Mouse (Mus musculus): ENCODE measurements around the gene Lnx1. TPM values are rescaled to one million over a fixed set of nuclear protein-coding genes. Genes with fewer than 3 reads are reported as not detected.

Gene Lnx1
- polyA plus RNA-seq, 1 experiment from 2014 or later, result 22.7 TPM

GRCm38 (mm10) chr5:74613491-74614151 is 89.1 kb downstream of the Lnx1 start:
- ATAC-seq, result no peak
- H3K9ac ChIP-seq (ENCODE audit: low read depth, low read length), result no peak overlapping the region
- H3K27me3 ChIP-seq (ENCODE audit: control insufficient read depth, insufficient read depth, low read depth, low read length), result no peaks in the 10 kb centered on the region
- WGBS, result 73% methylated on average over 18 of the region's 18 CpGs
- no peaks in the 10 kb centered on the region for H3K4me1 ChIP-seq (ENCODE audit: control insufficient read depth, insufficient read depth, low read length)
- H3K4me3 ChIP-seq (ENCODE audit: low read depth, low read length), result no peak overlapping the region
- H3K36me3 ChIP-seq (ENCODE audit: control insufficient read depth, insufficient read depth, low read length), result no peaks in the 10 kb centered on the region; the same call in 1 of the 2 replicates
- no peak overlapping the region for H3K27ac ChIP-seq (ENCODE audit: low read length)
- no peaks in the 10 kb centered on the region for H3K9me3 ChIP-seq (replicated peaks; ENCODE audit: control insufficient read depth, low read length, poor library complexity, severe bottlenecking)
- H3K4me2 ChIP-seq (ENCODE audit: low read length), result no peak overlapping the region

DNA sequence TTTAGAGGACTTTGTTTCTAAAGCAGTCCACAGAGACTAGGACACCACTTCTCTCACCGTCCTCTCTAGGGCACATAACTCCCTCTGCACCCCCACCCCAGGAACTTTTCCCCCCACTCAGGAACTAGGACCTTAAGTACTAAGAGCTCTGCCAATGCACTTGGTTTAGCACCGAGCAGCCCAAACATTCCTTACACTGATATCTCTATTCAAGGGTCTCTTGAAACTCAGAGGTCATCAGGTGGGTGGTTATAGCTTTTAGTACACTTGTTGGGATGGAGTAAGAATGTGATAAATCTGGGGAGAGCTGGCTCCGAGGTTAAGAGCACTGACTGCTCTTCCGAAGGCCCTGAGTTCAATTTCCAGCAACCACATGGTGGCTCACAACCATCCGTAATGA is 90.0 kb downstream of the Lnx1 start:
- Histone ChIP-seq H3K4me2 (ENCODE audit: low read length) (no peak overlapping the region), H3K9me3 (replicated peaks; ENCODE audit: control insufficient read depth, low read length, poor library complexity, severe bottlenecking) (no peaks in the 10 kb centered on the region), H3K36me3 (ENCODE audit: control insufficient read depth, insufficient read depth, low read length) (no peaks in the 10 kb centered on the region; the same call in 1 of the 2 replicates), H3K4me1 (ENCODE audit: control insufficient read depth, insufficient read depth, low read length) (no peaks in the 10 kb centered on the region), H3K27ac (ENCODE audit: low read length) (no peak overlapping the region), H3K9ac (ENCODE audit: low read depth, low read length) (no peak overlapping the region), H3K4me3 (ENCODE audit: low read depth, low read length) (no peak overlapping the region), H3K27me3 (ENCODE audit: control insufficient read depth, insufficient read depth, low read depth, low read length) (no peaks in the 10 kb centered on the region)
- ATAC-seq, result no peak
- 90% methylated on average over 5 of the region's 5 CpGs for WGBS

- Histone ChIP-seq H3K36me3 (ENCODE audit: control insufficient read depth, insufficient read depth, low read length) (peaks cover 3% of the 10 kb centered on the region; the same call in 1 of the 2 replicates), H3K4me3 (ENCODE audit: low read depth, low read length) (no peak overlapping the region), H3K9me3 (replicated peaks; ENCODE audit: control insufficient read depth, low read length, poor library complexity, severe bottlenecking) (no peaks in the 10 kb centered on the region), H3K27ac (ENCODE audit: low read length) (no peak overlapping the region), H3K27me3 (ENCODE audit: control insufficient read depth, insufficient read depth, low read depth, low read length) (no peaks in the 10 kb centered on the region), H3K4me1 (ENCODE audit: control insufficient read depth, insufficient read depth, low read length) (no peaks in the 10 kb centered on the region), H3K4me2 (ENCODE audit: low read length) (no peak overlapping the region), H3K9ac (ENCODE audit: low read depth, low read length) (no peak overlapping the region)
- no peak for ATAC-seq
- WGBS, result 92% methylated on average over 10 of the region's 10 CpGs
Measured at GRCm38 (mm10) chr5:74610511-74610910, 92.2 kb downstream of the Lnx1 start.

DNA sequence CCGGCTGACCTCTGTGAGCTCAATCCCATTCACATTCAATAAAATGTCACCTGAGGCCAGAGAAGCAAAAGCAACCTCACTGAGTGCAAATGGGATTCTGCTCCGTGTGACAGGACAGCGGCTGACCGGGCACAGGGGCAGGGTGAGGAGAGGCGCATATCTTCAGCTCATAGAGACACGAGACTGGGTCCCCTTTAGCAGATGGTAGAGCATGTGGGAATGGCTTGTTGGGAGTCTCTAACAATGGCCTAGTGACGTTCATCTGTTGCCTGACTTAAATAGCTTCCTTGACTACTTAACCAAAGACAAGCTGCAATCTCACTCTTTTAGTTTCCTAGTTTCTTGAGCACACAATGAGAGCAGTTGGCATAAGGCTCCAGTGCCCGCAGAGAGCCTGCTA is 96.5 kb downstream of the Lnx1 start:
- Histone ChIP-seq H3K27me3 (ENCODE audit: control insufficient read depth, insufficient read depth, low read depth, low read length) (no peaks in the 10 kb centered on the region), H3K4me2 (ENCODE audit: low read length) (no peak overlapping the region), H3K27ac (ENCODE audit: low read length) (no peak overlapping the region), H3K4me3 (ENCODE audit: low read depth, low read length) (no peak overlapping the region), H3K9ac (ENCODE audit: low read depth, low read length) (no peak overlapping the region), H3K9me3 (replicated peaks; ENCODE audit: control insufficient read depth, low read length, poor library complexity, severe bottlenecking) (no peaks in the 10 kb centered on the region), H3K36me3 (ENCODE audit: control insufficient read depth, insufficient read depth, low read length) (peaks cover 4% of the 10 kb centered on the region; the same call in 1 of the 2 replicates), H3K4me1 (ENCODE audit: control insufficient read depth, insufficient read depth, low read length) (no peaks in the 10 kb centered on the region)
- 84% methylated on average over 8 of the region's 8 CpGs for WGBS
- no peak for ATAC-seq

DNA sequence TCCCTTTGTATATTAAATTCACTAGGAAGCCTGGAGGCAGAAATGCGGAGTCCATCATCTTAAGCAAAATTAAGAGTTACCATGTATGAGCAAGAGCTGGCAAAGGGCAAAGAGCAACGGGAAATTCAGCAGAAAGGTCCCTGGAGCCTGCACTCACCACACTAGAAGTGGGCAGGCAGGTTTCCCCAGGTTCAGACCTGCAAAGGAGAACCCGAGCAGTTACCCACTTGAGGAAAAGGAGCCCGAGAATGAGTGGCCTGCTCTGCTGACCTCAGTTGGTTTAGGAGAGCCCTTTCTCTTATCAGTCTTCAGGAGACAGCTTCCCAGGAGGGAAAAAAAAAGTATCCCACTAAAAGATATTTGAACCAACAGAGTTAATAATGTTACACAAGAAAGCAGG is 99.4 kb downstream of the Lnx1 start:
- Histone ChIP-seq H3K9ac (ENCODE audit: low read depth, low read length) (no peak overlapping the region), H3K4me3 (ENCODE audit: low read depth, low read length) (no peak overlapping the region), H3K27me3 (ENCODE audit: control insufficient read depth, insufficient read depth, low read depth, low read length) (no peaks in the 10 kb centered on the region), H3K36me3 (ENCODE audit: control insufficient read depth, insufficient read depth, low read length) (0 out of 2 replicates have a peak, but pooled peaks cover 7% of the 10 kb centered on the region), H3K4me2 (ENCODE audit: low read length) (no peak overlapping the region), H3K9me3 (replicated peaks; ENCODE audit: control insufficient read depth, low read length, poor library complexity, severe bottlenecking) (no peaks in the 10 kb centered on the region), H3K27ac (ENCODE audit: low read length) (no peak overlapping the region), H3K4me1 (ENCODE audit: control insufficient read depth, insufficient read depth, low read length) (no peaks in the 10 kb centered on the region)
- ATAC-seq, result no peak
- WGBS, result 85% methylated on average over 4 of the region's 4 CpGs

- no peak overlapping the region for H3K4me3 ChIP-seq (ENCODE audit: low read depth, low read length)
- no peaks in the 10 kb centered on the region for H3K27me3 ChIP-seq (ENCODE audit: control insufficient read depth, insufficient read depth, low read depth, low read length)
- no peak overlapping the region for H3K4me2 ChIP-seq (ENCODE audit: low read length)
- peaks cover 7% of the 10 kb centered on the region; the same call in 1 of the 2 replicates for H3K36me3 ChIP-seq (ENCODE audit: control insufficient read depth, insufficient read depth, low read length)
- no peak overlapping the region for H3K9ac ChIP-seq (ENCODE audit: low read depth, low read length)
- ATAC-seq, result no peak
- no peaks in the 10 kb centered on the region for H3K4me1 ChIP-seq (ENCODE audit: control insufficient read depth, insufficient read depth, low read length)
- H3K27ac ChIP-seq (ENCODE audit: low read length), result no peak overlapping the region
- WGBS, result 89% methylated on average over 10 of the region's 10 CpGs
- no peaks in the 10 kb centered on the region for H3K9me3 ChIP-seq (replicated peaks; ENCODE audit: control insufficient read depth, low read length, poor library complexity, severe bottlenecking)
Measured at GRCm38 (mm10) chr5:74602371-74602770, 100.3 kb downstream of the Lnx1 start.

GRCm38 (mm10) chr5:74601965-74602364 is 100.7 kb downstream of the Lnx1 start:
- H3K27me3 ChIP-seq (ENCODE audit: control insufficient read depth, insufficient read depth, low read depth, low read length), result no peaks in the 10 kb centered on the region
- peaks cover 10% of the 10 kb centered on the region for H3K36me3 ChIP-seq (ENCODE audit: control insufficient read depth, insufficient read depth, low read length)
- H3K9ac ChIP-seq (ENCODE audit: low read depth, low read length), result no peak overlapping the region
- H3K4me2 ChIP-seq (ENCODE audit: low read length), result no peak overlapping the region
- 84% methylated on average over 6 of the region's 6 CpGs for WGBS
- no peak overlapping the region for H3K4me3 ChIP-seq (ENCODE audit: low read depth, low read length)
- ATAC-seq, result no peak
- no peaks in the 10 kb centered on the region for H3K4me1 ChIP-seq (ENCODE audit: control insufficient read depth, insufficient read depth, low read length)
- H3K27ac ChIP-seq (ENCODE audit: low read length), result no peak overlapping the region
- no peaks in the 10 kb centered on the region for H3K9me3 ChIP-seq (replicated peaks; ENCODE audit: control insufficient read depth, low read length, poor library complexity, severe bottlenecking)

DNA sequence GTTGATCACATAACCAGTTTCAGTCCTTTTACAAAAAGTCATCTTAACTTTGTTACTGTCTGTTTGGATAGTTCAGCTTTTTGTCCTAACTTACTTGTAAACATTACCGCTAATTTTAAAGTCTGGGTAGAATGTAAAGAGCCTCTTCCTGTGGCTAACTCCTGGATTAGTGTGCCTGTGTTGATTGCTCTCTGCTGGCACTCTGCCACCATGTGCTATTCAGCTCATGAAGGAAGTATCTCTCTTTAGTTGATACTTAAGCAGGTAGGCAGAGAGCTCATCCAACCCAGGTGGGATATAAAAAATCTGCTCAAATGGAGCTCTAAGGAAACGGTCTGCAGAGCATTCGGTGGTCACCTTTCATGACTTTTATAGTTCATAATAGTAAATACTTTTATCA is 101.5 kb downstream of the Lnx1 start:
- H3K4me3 ChIP-seq (ENCODE audit: low read depth, low read length), result no peak overlapping the region
- peaks cover 12% of the 10 kb centered on the region for H3K36me3 ChIP-seq (ENCODE audit: control insufficient read depth, insufficient read depth, low read length)
- H3K27me3 ChIP-seq (ENCODE audit: control insufficient read depth, insufficient read depth, low read depth, low read length), result no peaks in the 10 kb centered on the region
- no peak for ATAC-seq
- H3K4me2 ChIP-seq (ENCODE audit: low read length), result no peak overlapping the region
- no peaks in the 10 kb centered on the region for H3K4me1 ChIP-seq (ENCODE audit: control insufficient read depth, insufficient read depth, low read length)
- H3K9ac ChIP-seq (ENCODE audit: low read depth, low read length), result no peak overlapping the region
- 88% methylated on average over 3 of the region's 3 CpGs for WGBS
- no peaks in the 10 kb centered on the region for H3K9me3 ChIP-seq (replicated peaks; ENCODE audit: control insufficient read depth, low read length, poor library complexity, severe bottlenecking)
- no peak overlapping the region for H3K27ac ChIP-seq (ENCODE audit: low read length)

DNA sequence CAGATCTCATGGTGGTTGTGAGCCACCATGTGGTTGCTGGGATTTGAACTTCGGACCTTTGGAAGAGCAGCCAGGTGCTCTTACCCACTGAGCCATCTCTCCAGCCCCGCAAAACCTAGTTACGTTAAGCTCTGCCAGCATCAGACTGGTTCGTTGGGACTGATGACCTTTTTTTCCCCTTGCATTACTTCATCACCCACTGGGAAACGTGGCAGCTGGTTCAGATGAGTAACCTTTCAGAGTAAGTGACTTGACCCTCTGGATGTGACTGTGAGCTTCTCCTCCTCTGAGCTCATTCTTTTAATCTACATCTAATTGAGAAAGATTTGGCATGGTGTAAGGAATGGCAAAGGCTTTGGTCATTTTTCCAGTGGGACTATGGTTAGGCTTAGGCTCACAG is 102.7 kb downstream of the Lnx1 start:
- Histone ChIP-seq H3K4me2 (ENCODE audit: low read length) (no peak overlapping the region), H3K27me3 (ENCODE audit: control insufficient read depth, insufficient read depth, low read depth, low read length) (no peaks in the 10 kb centered on the region), H3K9ac (ENCODE audit: low read depth, low read length) (no peak overlapping the region), H3K27ac (ENCODE audit: low read length) (no peak overlapping the region), H3K4me3 (ENCODE audit: low read depth, low read length) (no peak overlapping the region), H3K4me1 (ENCODE audit: control insufficient read depth, insufficient read depth, low read length) (no peaks in the 10 kb centered on the region), H3K9me3 (replicated peaks; ENCODE audit: control insufficient read depth, low read length, poor library complexity, severe bottlenecking) (no peaks in the 10 kb centered on the region), H3K36me3 (ENCODE audit: control insufficient read depth, insufficient read depth, low read length) (peaks cover 9% of the 10 kb centered on the region)
- 82% methylated on average over 5 of the region's 5 CpGs for WGBS
- ATAC-seq, result no peak
